Mouse (Mus musculus): ENCODE results near the gene Galnt17.

Gene Galnt17

DNA sequence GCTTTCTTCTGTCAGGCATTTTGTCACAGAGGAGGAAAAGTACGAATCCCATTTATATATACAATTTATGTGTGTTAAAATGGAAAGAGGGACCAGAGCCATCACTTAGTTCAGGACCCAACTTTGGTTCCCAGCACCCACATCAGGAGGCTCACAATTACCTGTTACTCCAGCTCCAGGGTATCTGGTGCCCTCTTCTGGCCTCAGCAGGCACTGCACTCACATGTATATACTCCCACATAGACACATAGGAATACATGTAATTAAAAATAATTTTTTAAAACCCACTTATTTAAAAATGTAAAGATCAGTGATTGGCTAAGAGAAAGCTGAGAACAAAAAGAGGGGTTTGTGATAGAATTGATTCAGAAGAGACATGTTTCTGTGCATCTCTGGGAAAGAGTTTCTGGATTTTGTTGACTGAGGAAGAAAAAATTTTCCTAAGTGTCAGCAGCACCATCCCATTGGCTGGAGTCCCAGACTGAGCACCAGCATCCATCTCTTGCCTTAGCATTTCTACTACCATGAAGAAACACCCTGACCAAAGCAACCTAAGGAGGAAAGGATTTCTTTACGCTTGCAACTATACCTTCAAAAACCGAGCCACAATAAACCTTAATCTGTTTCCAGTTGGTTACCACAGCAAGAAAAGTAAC, 381.0 kb downstream of the Galnt17 start:
- no peak for DNase-seq (ENCODE audit: low spot score)

DNA sequence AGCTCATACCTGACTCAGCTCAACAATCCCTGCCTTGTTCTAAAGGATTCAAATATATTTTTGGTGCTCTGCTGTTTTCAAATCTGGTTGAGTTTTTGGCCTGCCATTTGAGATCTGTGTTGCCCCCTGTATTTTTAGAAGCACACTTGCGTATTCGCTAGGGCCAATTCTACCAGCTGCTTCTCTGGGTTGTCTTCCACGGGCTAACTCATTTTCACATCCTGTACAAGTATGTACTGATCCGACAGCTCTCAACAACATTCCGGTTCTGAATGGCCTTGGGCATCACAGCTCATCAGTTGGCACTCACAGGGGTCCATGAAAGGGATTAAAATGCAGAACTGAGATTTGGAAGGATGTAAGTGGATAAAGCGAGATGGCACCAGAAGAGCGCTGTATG, 382.6 kb downstream of the Galnt17 start:
- no peak for DNase-seq (ENCODE audit: low spot score)

DNA sequence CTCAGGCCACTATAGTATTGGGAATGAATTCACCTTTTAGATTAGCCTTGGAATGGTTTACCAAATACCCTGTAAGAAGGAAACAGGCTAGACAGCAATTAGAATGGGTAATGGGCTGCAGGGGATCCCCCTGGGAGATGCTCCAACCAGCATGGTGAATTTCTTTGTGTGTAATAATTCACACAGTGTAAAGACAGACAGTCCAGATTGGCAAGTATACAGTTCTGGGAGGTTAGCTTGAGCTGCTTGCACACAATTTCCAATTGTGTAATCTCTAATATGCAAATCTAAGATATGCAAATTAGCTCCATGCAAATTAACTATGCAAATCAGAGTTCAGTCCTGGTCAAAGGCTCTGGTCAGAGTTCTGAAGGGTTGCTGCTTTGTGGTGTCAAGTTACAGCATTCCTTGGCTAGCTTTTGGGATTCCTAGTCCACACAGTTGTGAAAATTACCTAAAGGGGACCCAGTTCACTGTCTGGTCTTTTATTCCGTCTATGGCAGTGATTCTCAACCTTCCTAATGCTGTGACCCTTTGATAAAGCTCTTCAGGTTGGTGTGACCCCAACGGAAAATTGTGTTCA, 384.0 kb downstream of the Galnt17 start:
- no peak for DNase-seq (ENCODE audit: low spot score)

DNA sequence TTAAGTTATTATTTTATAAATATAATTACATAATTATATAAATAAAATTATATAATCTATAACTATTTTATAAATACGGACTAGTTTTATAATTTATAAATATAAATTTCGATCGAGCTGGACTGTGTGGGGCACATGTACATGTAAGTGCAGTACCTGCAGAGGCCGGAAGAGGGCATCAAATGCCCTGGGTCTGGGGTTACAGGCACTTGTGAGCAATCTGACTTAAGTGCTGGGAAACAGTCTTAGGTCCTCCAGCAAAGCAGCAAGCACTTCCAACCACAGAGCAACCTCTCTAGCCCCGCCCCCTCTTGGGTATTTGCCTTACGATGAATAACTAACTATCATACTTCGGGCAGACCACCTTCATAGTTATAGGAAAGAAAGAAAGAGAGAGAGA, 388.3 kb downstream of the Galnt17 start:
- DNase-seq (ENCODE audit: low spot score): no peak

DNA sequence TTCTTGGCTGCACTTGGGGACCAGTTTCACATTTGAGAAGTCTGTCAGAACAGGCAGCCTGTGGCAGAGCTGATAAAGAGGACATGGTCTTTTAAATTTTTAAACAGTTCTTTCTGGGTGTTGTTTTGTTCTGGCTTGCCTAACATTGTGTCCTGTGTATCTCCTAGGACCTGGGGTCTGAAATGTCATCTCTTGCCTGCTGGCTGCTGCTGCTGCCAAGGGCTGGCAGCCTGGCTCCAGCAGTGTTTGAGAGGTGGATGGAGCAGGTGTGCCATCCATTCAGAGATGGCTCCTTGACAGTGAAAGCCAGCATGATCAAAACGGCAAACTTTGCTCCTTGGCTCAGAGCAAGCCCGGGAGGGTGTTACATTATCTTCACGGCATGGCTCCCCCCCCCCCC, 393.7 kb downstream of the Galnt17 start:
- no peak for DNase-seq (ENCODE audit: low spot score)

DNA sequence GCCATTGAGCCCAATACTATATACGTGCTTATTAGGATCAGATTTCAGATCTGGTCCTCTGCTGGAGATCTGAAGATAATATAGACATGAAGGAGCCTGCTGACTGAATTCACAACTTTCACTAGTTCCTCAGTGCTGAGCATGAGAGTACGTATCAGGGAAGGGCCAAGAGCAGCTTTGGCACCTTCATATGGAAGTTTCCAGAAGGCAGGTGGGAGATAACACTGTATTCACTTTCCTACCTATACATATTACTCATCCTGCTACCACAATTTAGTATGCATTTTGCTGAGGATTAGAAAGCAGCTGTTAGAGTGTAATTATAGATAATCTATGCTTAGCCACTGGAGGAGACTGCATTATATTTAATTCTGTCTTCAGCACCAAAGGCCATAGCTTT, 396.7 kb downstream of the Galnt17 start:
- DNase-seq (ENCODE audit: low spot score): no peak

DNA sequence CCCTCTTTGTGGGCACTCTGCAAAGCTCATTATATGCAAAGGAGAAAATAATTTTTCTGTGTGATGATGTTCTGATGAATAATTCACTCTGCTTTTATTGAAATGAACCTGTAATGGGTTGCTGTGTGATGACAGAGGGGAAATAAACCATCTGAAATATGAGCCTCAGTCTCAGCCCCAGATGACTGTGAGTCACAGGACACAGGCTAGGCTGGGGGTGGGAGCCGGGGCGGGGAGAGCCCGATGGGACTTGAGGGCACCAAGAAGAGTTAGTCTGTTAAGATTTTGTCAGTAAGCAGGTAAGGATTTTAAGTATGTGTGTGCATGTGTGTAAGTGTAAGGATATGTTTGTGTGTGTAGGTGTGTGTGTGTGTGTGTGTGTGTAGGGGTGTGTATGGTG, 406.6 kb downstream of the Galnt17 start:
- no peak for DNase-seq (ENCODE audit: low spot score)

DNA sequence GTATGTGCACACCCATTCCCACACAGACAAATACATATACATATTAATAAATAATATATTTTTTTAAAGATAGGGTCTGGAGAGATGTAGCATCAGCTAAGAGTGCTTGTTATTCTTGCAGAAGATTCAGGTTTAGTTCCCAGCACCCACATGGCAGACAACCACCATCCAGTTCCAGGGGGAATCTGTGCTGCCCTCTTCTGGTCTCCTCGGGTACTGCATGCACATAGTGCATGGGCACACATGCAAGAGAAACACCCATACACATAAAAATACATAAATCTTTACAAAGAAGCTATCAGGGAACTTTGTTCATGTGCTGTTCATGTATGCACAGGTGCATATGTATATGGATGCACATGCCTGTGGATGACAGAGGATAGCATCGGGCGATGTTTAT, 412.3 kb downstream of the Galnt17 start:
- DNase-seq (ENCODE audit: low spot score): no peak

DNA sequence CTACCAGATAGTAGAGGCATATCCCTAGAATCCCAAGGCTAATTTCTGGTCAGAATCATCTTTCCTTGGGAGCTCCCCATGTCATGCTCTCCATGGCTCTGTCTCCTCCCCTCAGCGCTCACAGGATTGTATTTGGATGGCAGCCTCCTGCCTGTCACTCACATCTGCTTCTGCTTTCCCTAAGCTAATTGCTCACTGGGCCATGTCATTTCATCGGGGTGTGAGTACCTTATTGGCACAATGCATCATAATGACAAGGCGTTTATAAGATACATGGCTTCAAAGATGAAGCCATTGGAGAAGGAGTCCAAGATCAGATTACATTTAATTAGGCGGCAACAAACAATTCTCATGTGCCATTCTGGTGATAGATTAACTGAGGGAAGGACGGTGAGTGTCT, 416.6 kb downstream of the Galnt17 start:
- DNase-seq (ENCODE audit: low spot score): no peak

DNA sequence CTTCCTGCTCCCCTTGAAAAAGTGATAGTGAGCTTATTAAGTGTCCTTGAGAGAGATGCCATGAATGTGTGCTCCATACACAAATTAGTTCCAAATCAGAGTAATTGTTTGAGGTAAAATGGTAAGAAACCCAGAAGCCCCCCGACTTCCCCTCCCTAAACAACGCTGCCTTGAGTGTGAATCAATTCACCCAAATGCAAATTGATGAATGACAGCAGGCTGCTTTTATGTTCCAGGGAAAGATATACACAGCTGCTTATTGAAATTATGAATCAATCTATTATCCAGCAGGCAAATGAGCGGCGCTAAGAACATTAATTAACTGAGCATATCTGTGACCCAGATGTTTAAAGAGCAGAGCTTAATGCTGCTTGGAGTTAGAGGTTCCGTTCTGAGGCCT, 428.0 kb downstream of the Galnt17 start:
- no peak for DNase-seq (ENCODE audit: low spot score)

DNA sequence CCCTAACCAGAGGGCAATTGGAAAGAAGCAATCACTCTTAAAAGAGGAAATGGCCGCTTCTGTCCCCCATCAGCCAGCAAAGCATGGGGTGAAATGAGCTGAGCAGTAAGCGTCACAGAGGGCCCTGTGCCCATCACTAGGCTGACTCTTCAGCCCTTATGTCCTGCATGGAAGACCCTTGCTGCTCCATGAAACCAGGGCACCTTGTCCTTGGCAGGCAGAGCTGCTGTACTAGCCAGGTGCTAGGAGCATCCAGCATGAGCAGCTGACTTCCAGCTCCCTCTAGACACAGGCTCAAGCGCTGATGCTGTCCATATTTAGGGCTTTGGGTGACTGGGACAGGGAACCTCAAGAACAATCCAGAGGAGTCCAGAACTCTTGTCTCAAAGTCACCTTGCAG, 432.9 kb downstream of the Galnt17 start:
- DNase-seq (ENCODE audit: low spot score): no peak

DNA sequence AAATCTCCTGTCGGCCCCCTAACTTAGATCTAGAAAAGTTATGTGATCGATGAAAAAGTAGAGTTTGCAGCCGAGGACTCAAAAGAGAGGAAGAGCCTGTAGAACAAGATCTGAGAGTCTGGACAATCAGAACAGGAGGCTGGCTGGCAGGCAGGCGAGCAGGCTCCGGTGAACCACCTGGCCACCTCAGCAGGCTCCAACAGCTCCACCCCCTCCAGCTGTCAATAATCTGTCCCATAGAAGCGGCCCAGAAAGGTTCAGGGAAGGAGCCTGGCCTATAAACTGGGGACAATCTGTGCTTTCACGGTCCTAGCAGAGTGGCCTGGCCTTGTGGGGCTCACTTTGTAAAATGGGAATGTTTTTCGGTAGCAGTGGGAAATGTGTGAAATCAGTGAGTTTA, 437.2 kb downstream of the Galnt17 start:
- DNase-seq (ENCODE audit: low spot score): no peak

DNA sequence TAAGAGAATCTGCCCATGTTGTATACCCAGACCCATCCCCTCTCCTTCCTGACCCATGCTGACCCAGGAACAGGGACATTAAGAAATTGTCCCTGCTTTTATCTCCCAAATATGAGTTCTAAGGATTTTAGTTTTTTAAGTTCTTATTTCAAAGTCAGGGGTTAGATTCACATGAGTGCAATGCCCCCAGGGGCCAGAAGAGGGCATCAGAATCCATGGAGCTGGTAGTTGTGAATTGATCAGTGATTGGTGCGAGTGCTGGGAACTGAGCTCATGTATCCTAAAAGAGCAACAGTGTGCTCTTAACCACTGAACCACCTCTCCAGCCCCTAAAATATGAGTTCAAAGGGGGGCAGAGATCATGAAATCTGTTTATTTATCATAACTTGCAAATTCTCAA, 438.4 kb downstream of the Galnt17 start:
- no peak for DNase-seq (ENCODE audit: low spot score)

DNA sequence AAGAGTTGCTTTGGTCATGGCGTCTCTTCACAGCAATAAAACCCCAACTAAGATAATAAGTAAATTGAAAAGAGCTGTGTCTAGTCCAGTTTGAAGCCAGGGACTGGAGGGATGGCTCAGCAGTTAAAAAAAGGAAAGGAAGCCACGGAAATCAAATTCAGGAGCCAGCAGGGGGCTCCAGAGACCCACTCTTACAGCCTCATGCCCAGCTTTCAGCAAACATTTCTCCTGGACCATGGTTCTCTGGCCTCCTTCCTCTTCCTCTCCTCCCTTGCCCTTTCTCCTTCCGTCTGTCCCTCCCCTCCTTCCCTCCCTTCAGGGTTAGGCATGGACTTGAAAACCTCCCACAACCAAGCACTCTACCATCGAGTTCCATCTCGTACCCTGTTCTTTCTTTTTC, 446.0 kb downstream of the Galnt17 start:
- no peak for DNase-seq (ENCODE audit: low spot score)

DNA sequence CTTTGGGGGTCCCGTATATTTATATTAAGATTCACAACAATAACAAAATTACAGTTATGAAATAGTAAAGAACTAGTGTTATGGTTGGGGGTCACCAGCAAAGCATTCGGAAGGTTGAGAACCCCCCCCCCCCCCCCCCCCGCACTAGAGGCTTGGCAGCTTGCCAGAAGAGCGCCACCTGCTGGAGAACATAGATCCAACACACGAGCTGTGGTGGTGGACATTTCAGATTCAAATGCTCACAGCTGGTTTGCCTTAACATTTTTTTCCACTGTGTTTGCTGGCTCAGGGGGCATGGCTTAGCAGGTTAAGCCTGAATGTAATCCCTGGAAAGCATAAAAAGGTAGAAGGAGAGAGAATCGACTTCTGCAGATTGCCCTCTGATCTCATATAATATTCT, 448.6 kb downstream of the Galnt17 start:
- no peak for DNase-seq (ENCODE audit: low spot score)

DNA sequence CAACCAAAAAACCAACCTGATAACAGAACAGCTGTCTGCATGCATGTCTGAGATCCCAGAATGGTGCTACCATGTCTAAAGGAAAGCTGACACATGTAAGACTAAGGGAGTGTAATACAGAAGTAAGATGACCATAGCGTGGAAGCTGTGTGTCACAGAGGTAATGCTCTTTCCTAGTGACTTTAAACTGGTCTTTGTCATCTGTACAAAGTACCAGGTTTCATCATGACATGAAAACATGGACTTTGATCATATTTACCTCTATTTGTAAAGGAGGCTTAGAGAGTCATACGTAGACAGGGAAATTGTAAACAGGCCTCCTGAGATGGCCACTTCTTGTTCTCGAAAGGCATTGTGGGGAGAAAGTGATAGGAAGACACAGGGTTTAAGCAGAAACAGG, 449.6 kb downstream of the Galnt17 start:
- DNase-seq (ENCODE audit: low spot score): no peak

DNA sequence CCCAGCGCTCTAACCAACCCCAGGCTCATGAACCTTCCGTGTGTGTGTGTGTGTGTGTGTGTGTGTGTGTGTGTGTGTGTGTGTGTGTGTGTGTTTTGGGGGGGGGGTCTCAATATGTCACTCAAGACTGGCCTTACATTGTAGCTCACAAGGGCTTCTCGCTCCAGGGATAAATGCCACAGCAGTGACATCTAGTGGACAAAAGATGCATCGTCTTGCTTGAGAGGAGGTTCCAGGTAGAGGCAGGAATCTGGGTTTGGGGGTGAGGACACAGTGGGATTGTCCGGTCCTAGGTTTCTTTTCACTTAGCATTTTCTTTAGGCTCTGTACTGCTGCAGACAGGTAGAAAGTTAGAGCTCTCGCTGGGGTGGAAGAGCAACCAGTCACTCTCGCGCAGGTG, 450.1 kb downstream of the Galnt17 start:
- DNase-seq (ENCODE audit: low spot score): peak; percentile 50

DNA sequence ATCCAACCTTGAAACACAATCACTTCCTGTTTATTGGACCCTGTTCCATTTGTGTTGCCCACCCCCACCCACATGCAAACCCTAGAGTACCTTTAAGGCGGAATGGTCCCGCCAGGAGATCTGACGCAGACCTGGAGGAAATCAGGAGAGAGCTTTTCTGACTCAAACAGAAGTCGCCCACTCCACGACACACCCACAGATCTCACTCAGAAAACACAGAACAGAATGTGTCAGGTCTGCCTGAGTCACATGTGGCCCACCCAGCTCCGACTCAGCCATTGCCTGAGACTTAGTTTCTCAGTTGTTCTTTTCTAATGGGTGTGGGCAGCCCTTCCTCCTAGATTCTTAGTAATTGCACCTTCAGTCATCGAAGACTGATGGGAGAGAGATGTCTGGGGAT, 453.9 kb downstream of the Galnt17 start:
- no peak for DNase-seq (ENCODE audit: low spot score)

DNA sequence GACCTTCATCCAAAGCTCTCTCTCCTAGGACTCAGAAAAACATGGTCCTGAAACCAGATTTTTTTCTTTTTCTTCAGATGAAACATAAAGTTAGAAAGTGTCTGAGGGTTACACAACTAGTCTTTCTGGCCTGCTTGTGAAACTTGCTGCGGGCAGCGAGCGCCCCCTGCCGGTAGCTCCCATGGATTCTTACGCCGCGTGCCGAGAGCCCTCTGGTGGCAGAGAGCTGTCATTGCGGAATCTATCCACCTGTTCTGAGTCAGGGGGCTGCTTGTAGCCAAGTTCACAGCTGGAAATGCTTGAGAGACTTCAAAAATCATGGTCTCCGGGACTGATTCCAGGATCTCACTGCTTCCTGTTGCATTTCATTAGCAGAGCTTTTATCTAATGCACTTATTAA, 454.9 kb downstream of the Galnt17 start:
- DNase-seq (ENCODE audit: low spot score): peak; percentile 83

DNA sequence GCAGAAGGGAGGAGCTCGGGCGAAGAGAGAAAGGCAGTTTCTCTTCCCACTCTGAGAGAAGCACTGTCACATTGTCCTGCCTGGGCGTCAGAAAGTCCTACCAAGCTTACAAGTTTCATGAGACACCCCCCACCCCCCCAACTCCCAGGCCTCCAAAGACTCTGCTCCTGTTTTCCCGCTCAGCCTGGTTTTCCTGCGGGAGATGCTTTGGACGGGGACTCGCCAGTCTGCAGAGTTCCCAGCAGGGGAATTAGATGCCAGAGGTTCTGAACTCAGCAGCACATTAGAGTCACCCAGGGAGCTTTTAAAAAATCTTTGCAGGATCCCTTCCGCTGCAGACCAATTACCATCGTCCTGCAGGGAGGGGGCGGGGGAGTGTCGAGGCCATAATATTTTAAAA, 456.1 kb downstream of the Galnt17 start:
- no peak for DNase-seq (ENCODE audit: low spot score)

DNA sequence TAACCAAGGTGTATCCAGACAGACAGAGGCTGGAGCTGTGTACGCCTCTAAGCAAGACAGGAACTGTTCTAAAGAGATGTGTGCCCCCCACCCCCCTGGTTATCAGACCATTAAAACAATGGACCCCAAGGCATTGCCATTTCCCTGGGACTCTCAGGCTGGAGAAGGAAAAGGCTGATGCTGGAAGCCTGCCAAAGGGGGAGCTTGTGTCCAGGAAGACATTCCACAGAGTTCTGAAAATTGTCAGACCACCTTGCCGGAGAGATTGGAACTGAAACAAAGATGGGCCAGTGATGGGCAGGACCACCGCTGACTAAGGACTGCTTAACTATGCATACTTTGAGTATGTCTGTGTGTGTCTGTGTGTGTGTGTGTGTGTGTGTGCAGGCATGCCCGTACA, 458.7 kb downstream of the Galnt17 start:
- no peak for DNase-seq (ENCODE audit: low spot score)

DNA sequence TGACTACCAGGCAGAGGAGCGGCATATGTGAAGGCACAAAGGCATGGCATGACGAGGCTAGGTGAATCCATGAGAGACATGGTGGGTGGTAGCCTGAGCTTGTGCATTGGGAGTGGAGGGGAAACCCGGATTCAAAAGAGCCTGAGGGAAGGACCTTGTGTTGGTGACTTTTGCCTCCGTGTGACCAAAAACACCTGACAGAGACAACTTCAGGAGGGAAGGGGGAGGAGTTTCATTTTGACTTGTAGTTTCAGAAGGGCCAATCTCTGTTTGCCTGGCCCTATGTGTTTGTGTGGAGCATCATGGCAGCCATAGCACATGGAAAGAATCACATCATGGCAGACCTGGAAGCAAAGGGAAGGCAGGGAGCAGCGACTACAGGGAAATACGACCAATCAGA, 459.7 kb downstream of the Galnt17 start:
- DNase-seq (ENCODE audit: low spot score): no peak

DNA sequence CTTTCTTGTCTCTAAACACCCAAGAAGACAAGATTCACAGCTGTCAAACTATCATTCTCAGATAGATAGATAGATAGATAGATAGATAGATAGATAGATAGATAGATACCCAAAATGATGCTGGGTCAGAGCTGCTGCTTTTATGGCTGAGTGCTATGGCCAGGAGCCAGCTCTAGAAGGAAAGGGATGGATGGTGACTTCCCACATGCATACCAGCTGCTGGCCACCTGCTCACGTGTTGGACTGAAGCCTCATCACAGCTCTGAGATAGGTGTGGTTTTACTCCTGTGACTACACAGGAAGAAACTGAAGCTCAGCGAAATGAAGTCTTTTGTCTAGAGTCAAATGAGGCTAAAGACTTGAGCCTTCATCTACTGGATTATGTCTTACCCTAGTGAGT, 482.5 kb downstream of the Galnt17 start:
- DNase-seq (ENCODE audit: low spot score): no peak

All from adipocyte (in vitro differentiated cells).